Mouse (Mus musculus) kidney, postnatal 0 days (tissue): ENCODE measurements at regions not wholly inside any gene's neighbourhood (a gene's known extent, or its start where the extent isn't known, plus 50 kb on each side); places are given as distances from the start of the nearest gene placed in this dataset.
A peak's percentile ranks its signal among the peaks of the same experiment; 100 is the strongest.

Experiments
- ATAC-seq: fragments of 200-750 bp; cut with Nextera tagmentation; replicated peaks from 2 replicates; pipeline ENCODE4 v1.8.0; 2017; ENCODE audit warnings: low read depth, moderate number of reproducible peaks, moderate TSS enrichment, moderate library complexity; ENCODE audit not compliant: low FRiP score
- DNase-seq: peaks from one replicate; pipeline ENCODE4 v3.0.0-alpha.2; 2016; ENCODE audit warnings: low spot score
- H3K27ac ChIP-seq: fragments of 300-500 bp; sonication (generic); 2 replicates; pipeline ENCODE4 v1.5.1; 2014; ENCODE audit warnings: mild to moderate bottlenecking
- H3K27me3 ChIP-seq: fragments of 300-500 bp; sonication (generic); 2 replicates; pipeline ENCODE4 v1.6.1; 2014; ENCODE audit warnings: low read length, mixed read lengths; ENCODE audit not compliant: insufficient read depth
- H3K36me3 ChIP-seq: fragments of 300-500 bp; sonication (generic); 2 replicates; pipeline ENCODE4 v1.6.1; 2014; ENCODE audit warnings: low read length, mixed read lengths; ENCODE audit not compliant: insufficient read depth
- H3K4me1 ChIP-seq: fragments of 300-500 bp; sonication (generic); replicated peaks from 2 replicates; pipeline ENCODE4 v1.6.1; 2014; ENCODE audit warnings: antibody characterized with exemption, low read length, mixed read lengths; ENCODE audit not compliant: insufficient read depth
- H3K4me2 ChIP-seq: fragments of 300-500 bp; sonication (generic); 2 replicates; pipeline ENCODE4 v1.6.1; 2014; ENCODE audit warnings: mild to moderate bottlenecking, low read length, moderate library complexity, mixed read lengths
- H3K4me3 ChIP-seq: fragments of 300-500 bp; sonication (generic); replicated peaks from 2 replicates; pipeline ENCODE4 v1.5.1; 2014; ENCODE audit warnings: low read depth, low read length
- H3K9ac ChIP-seq: fragments of 300-500 bp; sonication (generic); 2 replicates; pipeline ENCODE4 v1.6.1; 2014; ENCODE audit warnings: low read depth, low read length
- H3K9me3 ChIP-seq: fragments of 300-500 bp; sonication (generic); replicated peaks from 2 replicates; pipeline ENCODE4 v1.6.1; 2016; ENCODE audit warnings: low read length, inconsistent platforms, mixed read lengths
- CTCF ChIP-seq: IDR thresholded peaks from 2 replicates; pipeline ENCODE4 v1.5.1; 2016; ENCODE audit warnings: antibody characterized with exemption, low read depth, mild to moderate bottlenecking, moderate library complexity
- WGBS: fragments of 180-500 bp; shearing (Covaris S2); extraction: QIAGEN DNeasy Blood & Tissue Kit; methylation state at CpG from one replicate; pipeline ENCODE4 v1.1.7; 2014; 5-methylcytosine and 5-hydroxymethylcytosine counted together

GRCm38 (mm10) chr12:32486729-32487128, 108.2 kb downstream of the Ccdc71l start:
- H3K9me3 ChIP-seq: no peaks in the 10 kb centered on the region
- no peaks in the 10 kb centered on the region for H3K27me3 ChIP-seq
- TF ChIP-seq CTCF: no peak
- H3K9ac ChIP-seq: no peak overlapping the region
- no peak overlapping the region for H3K4me2 ChIP-seq
- WGBS: 4% methylated on average over 2 of the region's 2 CpGs
- H3K27ac ChIP-seq: no peak overlapping the region
- H3K36me3 ChIP-seq: no peaks in the 10 kb centered on the region
- ATAC-seq (no peak), DNase-seq (peak; percentile 52)
- H3K4me3 ChIP-seq: no peak overlapping the region
- peaks cover 17% of the 10 kb centered on the region for H3K4me1 ChIP-seq

DNA sequence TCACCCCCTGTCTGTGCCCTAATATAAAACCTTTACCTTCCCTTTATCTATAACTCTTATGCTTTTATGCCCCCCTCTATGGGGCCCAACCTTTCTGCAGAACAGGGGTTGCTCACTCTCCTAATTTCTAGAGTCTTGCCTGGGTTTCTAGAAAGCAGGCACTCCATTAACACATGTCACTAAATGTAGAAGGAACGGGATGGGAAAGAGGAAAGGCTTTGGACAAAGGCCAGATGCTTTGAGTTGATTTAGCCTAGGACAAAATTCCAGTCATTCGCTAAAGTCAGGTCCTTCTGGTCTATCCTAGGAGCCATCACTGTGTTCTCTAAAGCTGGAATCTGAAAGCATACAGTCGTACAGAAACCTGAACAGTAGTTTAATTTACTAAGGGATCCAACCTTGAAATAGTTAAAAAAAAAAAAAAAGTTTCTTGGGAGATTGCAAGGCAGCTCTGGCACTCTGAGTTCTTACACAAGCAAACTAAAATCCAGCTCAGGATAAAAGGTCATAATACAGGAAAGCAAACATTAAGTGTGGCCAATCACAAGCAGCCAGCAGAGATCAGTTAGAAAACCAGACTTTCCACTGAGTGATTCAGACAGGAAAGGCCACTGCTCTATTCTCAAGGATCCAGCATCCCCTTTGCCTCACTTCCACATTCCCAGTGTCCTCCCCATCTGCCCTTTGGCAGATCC, 109.5 kb downstream of the Ccdc71l start:
- no peaks in the 10 kb centered on the region for H3K27me3 ChIP-seq
- H3K27ac ChIP-seq: no peak overlapping the region; the same call in 1 of the 2 replicates
- no peak overlapping the region for H3K9ac ChIP-seq
- no peak overlapping the region for H3K4me3 ChIP-seq
- peak; percentile 58 for DNase-seq
- no peaks in the 10 kb centered on the region for H3K9me3 ChIP-seq
- no peaks in the 10 kb centered on the region for H3K36me3 ChIP-seq
- ATAC-seq: no peak; the same call in 1 of the 2 replicates
- no peak overlapping the region for H3K4me2 ChIP-seq
- peaks cover 17% of the 10 kb centered on the region for H3K4me1 ChIP-seq
- TF ChIP-seq CTCF: no peak
- 36% methylated on average over 3 of the region's 3 CpGs for WGBS

DNA sequence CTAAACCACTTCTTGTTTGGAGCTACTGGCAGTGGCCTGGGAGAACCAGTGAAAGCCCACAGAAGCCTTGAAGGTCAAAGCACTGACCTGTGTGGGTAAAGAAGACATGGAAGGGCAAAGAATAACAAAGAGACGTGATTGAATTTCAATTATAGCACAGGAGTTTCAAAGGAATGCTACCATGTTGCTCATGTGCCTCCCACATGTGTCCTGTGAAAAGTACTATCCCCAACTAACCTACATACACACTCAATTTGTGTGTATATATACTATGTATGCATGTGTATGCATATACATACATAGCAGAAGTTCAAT, 110.0 kb downstream of the Ccdc71l start:
- TF ChIP-seq CTCF: no peak
- Histone ChIP-seq H3K4me3 (no peak overlapping the region), H3K9ac (no peak overlapping the region), H3K4me2 (no peak overlapping the region), H3K27me3 (no peaks in the 10 kb centered on the region), H3K27ac (no peak overlapping the region; the same call in 1 of the 2 replicates), H3K9me3 (no peaks in the 10 kb centered on the region), H3K36me3 (no peaks in the 10 kb centered on the region), H3K4me1 (peaks cover 17% of the 10 kb centered on the region)
- ATAC-seq (no peak), DNase-seq (no peak)
- WGBS: 23% methylated on average over 1 of the region's 1 CpGs

DNA sequence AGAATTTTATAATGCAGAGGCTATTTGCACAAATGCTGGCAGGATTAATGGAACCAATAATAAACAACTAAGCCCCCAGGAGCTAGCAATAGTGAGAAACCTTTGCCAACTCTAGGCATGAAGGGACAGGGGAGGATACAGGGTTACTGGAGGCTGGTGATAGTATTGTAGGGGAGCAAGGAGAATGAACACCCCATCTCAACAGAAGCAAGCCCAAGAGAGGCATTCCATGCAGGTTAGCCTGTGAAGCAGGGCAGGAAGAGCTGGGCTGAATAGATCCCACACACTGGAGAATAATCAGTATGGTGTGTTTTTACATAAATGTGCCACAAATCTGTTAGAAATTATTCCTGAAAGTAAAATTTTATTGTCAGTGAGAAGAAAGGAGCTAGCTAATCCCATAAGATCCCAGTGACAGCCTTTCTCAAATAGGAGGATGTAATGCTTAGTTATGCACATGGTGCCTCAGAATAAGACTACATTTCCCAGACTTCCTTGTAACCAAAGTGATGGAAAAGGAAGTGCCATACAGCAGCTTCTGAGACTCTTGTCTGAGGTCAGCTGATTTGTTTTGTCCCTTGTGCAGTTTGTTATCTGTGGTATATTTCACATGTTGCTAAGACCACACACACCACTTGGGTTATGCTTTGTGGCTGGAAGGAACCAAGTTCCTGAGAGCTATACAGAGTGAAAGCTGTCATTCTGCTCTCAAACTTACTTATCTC, 111.1 kb downstream of the Ccdc71l start:
- no peak overlapping the region for H3K4me2 ChIP-seq
- no peak overlapping the region for H3K9ac ChIP-seq
- no peaks in the 10 kb centered on the region for H3K27me3 ChIP-seq
- no peak overlapping the region for H3K4me3 ChIP-seq
- no peaks in the 10 kb centered on the region for H3K9me3 ChIP-seq
- DNase-seq: no peak
- no peak overlapping the region for H3K27ac ChIP-seq
- peaks cover 17% of the 10 kb centered on the region for H3K4me1 ChIP-seq
- no peaks in the 10 kb centered on the region for H3K36me3 ChIP-seq
- no peak for TF ChIP-seq CTCF
- no peak for ATAC-seq

- Histone ChIP-seq H3K36me3 (no peaks in the 10 kb centered on the region), H3K27ac (no peak overlapping the region), H3K27me3 (no peaks in the 10 kb centered on the region), H3K4me1 (no peaks in the 10 kb centered on the region), H3K9me3 (no peaks in the 10 kb centered on the region), H3K4me3 (no peak overlapping the region), H3K9ac (no peak overlapping the region), H3K4me2 (no peak overlapping the region)
- ATAC-seq (no peak), DNase-seq (no peak)
- WGBS: 49% methylated on average over 3 of the region's 3 CpGs
- TF ChIP-seq CTCF: no peak
Measured at GRCm38 (mm10) chr12:32504196-32504595, 125.7 kb downstream of the Ccdc71l start.

DNA sequence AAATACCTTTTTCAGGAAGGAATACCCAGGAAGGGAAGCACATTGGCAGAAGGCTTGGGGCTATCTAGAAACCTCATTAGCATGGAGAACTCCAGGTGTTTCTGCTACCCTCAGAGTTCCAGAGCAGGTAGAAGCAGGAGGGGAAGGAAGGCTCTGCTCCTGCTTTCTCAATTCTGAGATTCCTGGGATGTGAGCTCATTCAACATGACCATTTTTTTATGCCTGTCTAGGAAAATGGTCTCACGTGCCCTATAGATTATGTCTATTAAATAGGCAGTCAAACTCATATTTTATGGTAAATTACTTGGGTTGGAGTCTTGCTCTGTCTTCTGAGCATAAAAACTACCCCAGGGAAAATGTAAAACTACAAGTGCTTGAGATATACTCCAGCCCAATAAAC, 130.2 kb downstream of the Ccdc71l start:
- 69% methylated on average over 1 of the region's 1 CpGs for WGBS
- TF ChIP-seq CTCF: no peak
- DNase-seq (no peak), ATAC-seq (no peak)
- Histone ChIP-seq H3K27me3 (no peaks in the 10 kb centered on the region), H3K27ac (no peak overlapping the region), H3K9ac (no peak overlapping the region), H3K4me2 (no peak overlapping the region), H3K4me3 (no peak overlapping the region), H3K4me1 (no peaks in the 10 kb centered on the region), H3K36me3 (no peaks in the 10 kb centered on the region), H3K9me3 (no peaks in the 10 kb centered on the region)
